Mouse (Mus musculus) brain, embryonic 14.5 days (tissue): ENCODE measurements at regions not wholly inside any gene's neighbourhood (a gene's known extent, or its start where the extent isn't known, plus 50 kb on each side); places are given as distances from the start of the nearest gene placed in this dataset.

Experiments used
- CTCF ChIP-seq: fragments of 200-500 bp; IDR thresholded peaks from 2 replicates; pipeline ENCODE4 v1.5.1; 2012; ENCODE audit warnings: inconsistent platforms, mild to moderate bottlenecking, moderate library complexity, borderline replicate concordance; ENCODE audit not compliant: insufficient read depth, insufficient read length; ENCODE audit errors: extremely low read depth
- POLR2A ChIP-seq: fragments of 200-500 bp; IDR thresholded peaks from 2 replicates; pipeline ENCODE4 v1.6.1; 2012; ENCODE audit warnings: mild to moderate bottlenecking, inconsistent platforms, borderline replicate concordance; ENCODE audit not compliant: poor library complexity, insufficient read depth, insufficient read length, severe bottlenecking; ENCODE audit errors: extremely low read depth

DNA sequence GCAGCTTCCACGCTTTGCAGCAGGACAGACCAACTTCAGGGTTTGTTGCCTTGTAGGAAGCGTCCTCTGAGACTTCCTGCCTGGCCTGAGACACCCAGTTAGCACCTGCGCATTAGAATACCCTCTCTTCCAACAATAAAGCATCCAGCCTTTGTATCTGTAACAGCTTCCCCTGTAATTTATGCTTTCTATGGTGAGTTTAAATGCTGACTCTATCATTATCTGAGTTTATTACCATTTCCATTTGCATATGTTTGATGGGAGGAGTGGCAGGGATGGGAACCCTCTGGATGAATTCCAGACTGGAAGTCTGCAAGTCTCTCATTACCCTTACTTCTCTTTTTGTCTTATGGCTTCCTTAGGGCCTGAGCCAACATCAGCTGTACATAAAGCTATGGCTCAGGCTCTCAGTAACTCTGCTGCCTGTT lies 415.8 kb downstream of the Brinp2 start:
- TF ChIP-seq CTCF (no peak), POLR2A (no peak)
